Mouse (Mus musculus) embryonic fibroblast, embryonic 13.5 days (primary cell): ENCODE measurements around the gene Ttc28. TPM values are rescaled to one million over a fixed set of nuclear protein-coding genes. Genes with fewer than 3 reads are reported as not detected.

Experiments used
- H3K27ac ChIP-seq: 2 replicates; pipeline ENCODE4 v1.5.1; 2012; ENCODE audit warnings: low read length, control low read depth, inconsistent platforms; ENCODE audit not compliant: insufficient read depth
- H3K4me1 ChIP-seq: 2 replicates; pipeline ENCODE4 v1.6.1; 2011; ENCODE audit warnings: low read length; ENCODE audit not compliant: control insufficient read depth, insufficient read depth
- H3K4me3 ChIP-seq: 2 replicates; pipeline ENCODE4 v1.5.1; 2011; ENCODE audit warnings: mild to moderate bottlenecking, control low read depth, low read length; ENCODE audit not compliant: insufficient read depth
- CTCF ChIP-seq: IDR thresholded peaks from 2 replicates; pipeline ENCODE4 v1.5.1; 2011; ENCODE audit warnings: mild to moderate bottlenecking, control low read depth, low read length, moderate library complexity, borderline replicate concordance; ENCODE audit not compliant: insufficient read depth
- POLR2A ChIP-seq: IDR thresholded peaks from 2 replicates; pipeline ENCODE4 v1.6.1; 2011; ENCODE audit warnings: low read depth, mild to moderate bottlenecking, control low read depth, low read length, moderate library complexity
- polyA plus RNA-seq: library from polyadenylated mRNA; stranded (reverse); fragments of >200 nt; gene quantifications from 2 replicates; pipeline ENCODE4 v1.2.4, GENCODE M21; 2011; ENCODE audit warnings: low read depth; ENCODE audit not compliant: missing spikeins, insufficient read length

Ttc28 gene
- polyA plus RNA-seq, 1 experiment, result 34.4 TPM

DNA sequence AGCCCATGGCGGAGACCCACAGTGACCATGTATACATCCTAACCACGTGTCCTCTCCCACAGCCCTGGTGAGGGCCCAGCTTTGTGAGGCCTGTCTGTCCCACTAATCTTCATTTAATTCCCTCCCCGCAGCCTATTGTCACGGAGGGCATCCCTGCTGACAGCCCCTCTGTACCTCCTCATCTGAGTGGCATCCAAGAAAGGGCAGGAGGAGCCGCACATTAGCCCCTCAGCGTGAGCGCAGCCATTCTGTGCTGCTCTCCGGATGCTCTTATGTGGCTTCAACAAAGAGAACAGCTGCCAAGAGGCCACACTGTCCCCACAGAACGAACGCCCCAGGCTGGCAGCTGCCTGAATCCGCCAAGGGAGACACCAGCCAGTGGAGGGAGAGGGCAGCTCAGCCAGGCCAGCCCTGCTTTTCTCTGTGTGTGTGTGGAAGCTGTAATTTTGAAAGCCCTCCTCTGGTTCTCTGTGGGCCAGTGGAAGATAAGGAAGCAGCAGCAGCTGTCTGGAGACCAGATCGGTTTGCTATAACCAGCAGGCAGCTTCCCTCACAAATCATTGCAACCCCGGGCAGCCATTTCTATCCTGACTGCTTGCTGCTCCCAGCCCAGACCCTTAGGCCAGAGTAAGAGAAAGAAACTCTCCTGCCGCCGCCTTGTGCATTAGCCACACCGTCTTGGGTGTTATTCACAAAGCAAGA is 341.2 kb downstream of the Ttc28 start:
- TF ChIP-seq POLR2A, result no peak
- TF ChIP-seq CTCF, result no peak
- H3K4me1 ChIP-seq, result no peaks in the 10 kb centered on the region; the same call in 1 of the 2 replicates
- no peak overlapping the region for H3K4me3 ChIP-seq
- H3K27ac ChIP-seq, result no peak overlapping the region

DNA sequence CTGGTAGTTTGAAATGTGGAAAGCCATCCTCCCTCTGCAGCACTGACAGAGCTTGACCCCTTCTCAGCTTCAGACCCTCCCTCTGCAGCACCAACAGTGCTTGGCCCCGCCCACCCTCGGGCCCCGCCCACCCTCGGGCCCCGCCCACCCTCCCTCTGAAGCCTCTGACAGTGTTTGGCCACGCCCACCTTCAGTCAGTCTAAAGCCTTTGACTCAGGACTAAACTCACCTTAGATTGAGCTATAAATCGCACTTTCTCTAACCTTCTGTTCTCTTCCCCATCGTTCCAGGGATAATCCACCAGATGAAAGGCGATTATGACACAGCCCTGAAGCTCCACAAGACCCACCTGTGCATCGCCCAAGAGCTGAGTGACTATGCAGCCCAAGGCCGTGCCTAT is 343.2 kb downstream of the Ttc28 start:
- Histone ChIP-seq H3K4me1 (peaks cover 13% of the 10 kb centered on the region; the same call in 1 of the 2 replicates), H3K4me3 (no peak overlapping the region), H3K27ac (no peak overlapping the region)
- no peak for TF ChIP-seq CTCF
- TF ChIP-seq POLR2A, result no peak

DNA sequence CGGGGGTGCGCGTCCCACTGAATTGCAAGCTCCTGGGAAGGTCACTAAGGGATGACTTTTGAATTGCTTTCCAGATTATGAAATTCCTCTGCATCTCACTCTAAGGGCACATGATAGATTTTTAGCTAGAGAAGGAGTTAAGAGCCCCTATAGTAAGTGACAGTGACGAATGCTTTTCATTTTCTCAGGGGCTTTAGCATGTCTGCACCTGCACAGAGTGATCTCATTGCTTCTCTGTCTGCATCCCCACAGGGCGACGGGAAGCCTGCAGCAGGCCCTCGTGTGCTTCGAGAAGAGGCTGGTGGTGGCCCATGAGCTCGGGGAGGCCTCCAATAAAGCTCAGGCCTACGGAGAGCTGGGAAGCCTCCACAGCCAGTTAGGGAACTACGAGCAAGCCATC is 345.7 kb downstream of the Ttc28 start:
- TF ChIP-seq POLR2A, result no peak
- TF ChIP-seq CTCF, result no peak
- H3K4me3 ChIP-seq, result no peak overlapping the region
- H3K27ac ChIP-seq, result no peak overlapping the region
- peaks cover 28% of the 10 kb centered on the region for H3K4me1 ChIP-seq

DNA sequence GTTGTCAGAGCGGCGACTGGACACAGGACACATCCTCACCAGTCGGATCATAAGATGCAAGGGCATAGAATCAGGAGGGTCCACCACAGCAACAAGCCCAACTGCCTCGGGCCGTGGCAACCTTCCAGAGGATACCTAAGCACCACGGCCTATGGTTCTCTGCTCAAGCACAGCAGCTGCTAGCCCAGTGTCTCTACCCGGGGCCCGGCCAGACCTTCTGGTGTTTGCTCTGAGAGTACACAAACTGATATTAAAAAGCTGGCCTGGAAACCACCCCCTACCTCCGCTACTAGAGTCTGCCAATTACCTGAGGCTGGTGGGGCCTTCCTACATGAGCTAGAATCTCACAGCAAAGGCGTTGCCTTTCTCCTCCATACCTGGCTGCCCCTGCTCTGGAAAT is 346.9 kb downstream of the Ttc28 start:
- no peak overlapping the region for H3K27ac ChIP-seq
- H3K4me1 ChIP-seq, result peaks cover 28% of the 10 kb centered on the region
- TF ChIP-seq CTCF, result no peak
- TF ChIP-seq POLR2A, result no peak
- no peak overlapping the region for H3K4me3 ChIP-seq

DNA sequence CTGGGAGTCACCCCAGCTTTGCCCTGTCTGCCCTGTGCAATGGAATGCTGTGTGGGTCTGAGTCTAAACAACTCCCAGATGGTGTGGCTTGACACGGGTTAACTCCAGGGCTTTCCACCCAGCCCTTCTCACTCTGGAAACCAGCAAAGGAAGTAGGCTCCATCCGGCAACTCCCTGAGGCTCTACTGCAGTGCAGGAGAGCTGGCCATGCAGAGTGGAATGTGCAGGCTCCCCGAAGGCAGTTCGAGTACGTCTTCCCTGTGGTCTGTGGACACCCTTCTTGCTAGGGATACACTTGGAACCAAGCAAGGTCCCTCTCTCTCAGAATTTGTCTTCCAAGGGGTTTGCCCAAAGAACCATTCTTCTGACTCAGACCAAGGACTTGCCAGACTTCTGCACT is 348.2 kb downstream of the Ttc28 start:
- no peak for TF ChIP-seq CTCF
- no peak for TF ChIP-seq POLR2A
- Histone ChIP-seq H3K4me3 (no peak overlapping the region), H3K27ac (peak overlapping the region; percentile 76), H3K4me1 (peaks cover 28% of the 10 kb centered on the region)

DNA sequence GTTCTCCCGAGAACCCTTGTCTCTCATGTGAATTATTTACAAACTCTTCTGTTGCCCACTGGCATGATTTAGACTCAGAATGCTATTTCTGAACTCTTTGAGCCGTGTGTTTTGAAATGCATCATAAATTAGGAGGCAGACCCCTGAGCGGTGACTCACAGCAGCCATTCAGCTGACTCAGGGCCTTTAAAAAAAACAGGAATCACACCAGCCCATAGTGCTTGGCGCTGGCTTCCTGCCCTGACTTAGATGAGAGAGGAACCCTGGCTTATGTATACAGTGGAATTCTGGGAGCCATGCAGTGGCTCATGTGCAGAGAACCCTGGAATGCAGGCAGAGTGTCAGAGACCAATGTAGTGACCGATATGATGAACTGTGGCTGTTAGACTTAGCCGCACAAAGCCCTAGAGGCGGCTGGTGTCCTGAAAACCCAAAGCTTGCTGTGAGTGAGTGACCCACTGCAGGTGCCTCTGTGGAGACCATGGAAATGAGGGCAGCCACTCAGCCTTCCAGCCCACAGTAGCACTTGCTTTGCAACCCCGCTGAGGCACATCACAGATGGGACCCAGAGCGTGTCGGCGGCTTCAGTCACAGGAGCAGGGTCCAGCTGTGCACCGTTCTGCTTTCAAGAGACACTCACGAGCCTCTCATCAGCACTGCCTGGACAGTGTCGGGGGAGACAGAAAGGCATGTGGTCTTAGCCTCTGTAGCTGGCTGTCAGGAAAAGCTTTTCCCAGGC is 348.9 kb downstream of the Ttc28 start:
- H3K27ac ChIP-seq, result peak overlapping the region; percentile 76
- H3K4me3 ChIP-seq, result no peak overlapping the region
- no peak for TF ChIP-seq POLR2A
- no peak for TF ChIP-seq CTCF
- peaks cover 28% of the 10 kb centered on the region for H3K4me1 ChIP-seq

DNA sequence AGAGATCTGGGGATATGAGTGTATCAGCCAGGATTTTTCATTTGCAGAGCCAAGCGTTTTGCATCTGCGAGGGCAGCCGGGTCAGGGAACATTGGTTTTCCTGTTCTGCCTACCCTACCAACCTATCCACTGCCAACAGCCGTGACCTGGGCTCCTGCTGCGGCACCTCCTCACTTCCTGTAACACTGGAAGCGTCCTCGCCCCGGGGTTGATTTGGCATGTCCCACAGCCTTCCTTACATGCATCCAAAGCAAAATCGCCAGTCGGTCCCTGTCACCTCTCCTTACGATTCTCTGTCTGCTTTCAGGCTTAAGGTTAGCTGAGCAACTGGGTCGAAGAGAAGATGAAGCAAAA is 349.4 kb downstream of the Ttc28 start:
- Histone ChIP-seq H3K4me3 (no peak overlapping the region), H3K4me1 (peaks cover 28% of the 10 kb centered on the region), H3K27ac (peak overlapping the region; percentile 51)
- TF ChIP-seq POLR2A, result no peak
- TF ChIP-seq CTCF, result no peak

DNA sequence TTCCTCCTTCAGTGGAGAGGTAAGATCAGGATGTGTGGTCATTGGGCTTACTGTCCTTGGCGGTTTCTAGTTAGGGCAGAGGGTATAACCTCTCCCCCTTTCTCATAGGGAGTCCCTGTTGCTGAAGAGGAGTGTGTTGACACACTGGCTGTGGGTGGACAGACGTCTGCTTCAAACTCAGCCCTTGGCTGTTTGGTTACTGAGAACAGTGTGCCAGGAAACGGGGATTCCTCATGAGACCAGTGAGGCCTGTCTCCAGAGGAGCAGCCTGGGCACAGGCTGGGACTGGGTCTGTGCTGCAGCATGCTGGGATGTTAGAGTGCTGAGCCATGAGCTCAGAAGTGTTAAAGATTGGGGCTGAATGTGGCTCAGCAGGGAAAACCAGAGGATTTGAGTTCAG is 350.1 kb downstream of the Ttc28 start:
- Histone ChIP-seq H3K27ac (peak overlapping the region; percentile 19), H3K4me1 (peaks cover 28% of the 10 kb centered on the region)

DNA sequence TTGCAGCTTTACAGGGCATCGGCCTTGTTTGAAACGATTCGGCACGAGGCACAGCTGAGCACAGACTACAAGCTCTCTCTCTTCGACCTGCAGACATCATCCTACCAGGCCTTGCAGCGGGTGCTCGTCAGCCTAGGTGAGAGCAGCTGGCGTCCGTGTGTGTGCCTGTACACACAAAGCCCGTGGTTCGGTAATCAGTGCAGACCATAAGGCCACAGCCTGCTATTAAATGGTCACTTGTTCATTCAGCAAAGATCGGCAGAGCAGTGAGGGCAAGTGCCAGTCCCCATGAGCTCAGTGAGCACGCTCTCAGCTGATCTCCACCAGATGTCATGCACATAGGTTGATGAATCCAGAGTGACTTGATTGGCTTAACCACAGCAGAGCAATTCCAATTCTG is 351.4 kb downstream of the Ttc28 start:
- TF ChIP-seq CTCF, result no peak
- no peak for TF ChIP-seq POLR2A
- H3K27ac ChIP-seq, result no peak overlapping the region
- H3K4me1 ChIP-seq, result peaks cover 28% of the 10 kb centered on the region

More for the DNA sequence above, 350.1 kb downstream of the Ttc28 start:
- H3K4me3 ChIP-seq, result no peak overlapping the region
- TF ChIP-seq CTCF (no peak), POLR2A (no peak)

DNA sequence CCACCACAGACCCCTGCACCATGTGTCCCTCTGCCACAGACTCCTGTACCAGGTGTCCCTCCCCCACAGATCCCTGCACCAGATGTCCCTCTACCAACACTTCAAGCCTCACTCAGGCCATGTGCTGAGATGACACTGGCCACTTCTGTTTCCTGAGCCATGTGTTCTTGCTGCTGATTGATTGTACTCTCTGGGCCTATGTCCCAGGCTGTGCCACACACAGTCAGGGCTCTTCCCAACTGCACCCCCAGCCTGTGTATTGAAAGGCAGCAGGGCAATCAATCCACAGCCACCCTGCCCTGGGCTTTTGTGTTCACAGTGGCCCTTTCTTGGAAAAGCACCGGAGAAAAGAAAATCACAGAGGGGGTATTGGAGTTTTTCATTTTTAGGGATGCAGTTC is 352.2 kb downstream of the Ttc28 start:
- Histone ChIP-seq H3K4me1 (peaks cover 26% of the 10 kb centered on the region), H3K27ac (no peak overlapping the region), H3K4me3 (no peak overlapping the region)
- TF ChIP-seq POLR2A, result no peak
- no peak for TF ChIP-seq CTCF

More for the DNA sequence above, 351.4 kb downstream of the Ttc28 start:
- no peak overlapping the region for H3K4me3 ChIP-seq
